Mouse (Mus musculus): ENCODE measurements at regions not wholly inside any gene's neighbourhood (a gene's known extent, or its start where the extent isn't known, plus 50 kb on each side); places are given as distances from the start of the nearest gene placed in this dataset.

DNA sequence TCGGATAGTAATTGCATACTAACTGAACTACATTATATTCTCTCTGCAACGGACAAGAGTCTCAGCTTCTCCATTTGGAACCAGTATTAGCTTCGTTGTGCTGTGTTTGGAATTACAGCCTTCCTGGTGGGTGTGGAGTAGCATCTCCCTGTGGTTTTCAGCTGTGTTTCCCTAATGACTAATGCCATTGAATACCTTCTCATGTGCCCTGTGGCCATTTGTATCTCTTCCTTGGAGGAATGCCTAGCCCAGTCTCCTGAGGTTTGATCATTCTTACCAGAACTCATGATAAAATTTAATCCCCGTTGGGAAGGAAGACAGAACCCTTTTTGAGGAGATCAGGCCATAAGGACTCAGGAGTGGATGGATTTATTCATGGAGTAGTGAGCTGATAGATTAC is 59.6 kb upstream of the Nrbf2 start:
- TF ChIP-seq CTCF (IDR thresholded peaks at IDR 0.05; ENCODE audit: low read depth) = no peak
- no peak for TF ChIP-seq EP300 (optimal IDR thresholded peaks at IDR 0.05)
